Mouse (Mus musculus) c-Kit-positive CD71-negative TER-119-negative erythroid progenitor cells, embryonic 14.5 days (primary cell): Measurements from ENCODE around the gene Rab1b.
A peak's percentile ranks its signal among the peaks of the same experiment; 100 is the strongest.
"Not testable (repeated sequence)": the region's sequence is repeated elsewhere in the genome, so short reads cannot be mapped to it uniquely, and the experiment has no call there.

Experiments used
- DNase-seq: peaks from one replicate; pipeline ENCODE4 v3.0.0-alpha.2; 2013; ENCODE audit warnings: low read depth

Rab1b gene

DNA sequence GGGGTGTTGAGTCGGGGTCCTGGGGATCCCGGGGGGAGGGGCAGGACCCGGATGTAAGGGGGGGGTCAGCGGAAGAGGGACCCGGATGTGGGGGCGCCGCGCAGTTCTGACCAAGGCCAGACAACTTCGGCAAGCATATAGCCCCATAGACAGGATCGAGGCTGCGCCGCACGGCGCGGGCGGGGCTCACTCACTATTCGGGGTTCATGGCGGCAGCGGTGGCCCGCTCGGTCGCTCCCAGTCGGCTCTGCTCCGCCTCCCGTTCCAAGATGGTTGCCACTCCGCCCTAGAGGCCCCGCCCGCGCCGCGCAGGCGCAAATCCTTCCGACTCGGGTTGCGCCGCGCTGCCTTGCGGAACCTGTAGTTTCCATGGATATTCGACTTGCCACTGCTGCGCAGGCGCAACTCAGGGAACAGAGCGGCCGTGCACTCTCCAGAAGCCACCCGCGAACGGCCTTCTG, at the start of gene Rab1b:
Gene Rab1b, minus strand, starts transcription at position 342 of the 461 bp plus-strand sequence.
- DNase-seq: peak; percentile 96

DNA sequence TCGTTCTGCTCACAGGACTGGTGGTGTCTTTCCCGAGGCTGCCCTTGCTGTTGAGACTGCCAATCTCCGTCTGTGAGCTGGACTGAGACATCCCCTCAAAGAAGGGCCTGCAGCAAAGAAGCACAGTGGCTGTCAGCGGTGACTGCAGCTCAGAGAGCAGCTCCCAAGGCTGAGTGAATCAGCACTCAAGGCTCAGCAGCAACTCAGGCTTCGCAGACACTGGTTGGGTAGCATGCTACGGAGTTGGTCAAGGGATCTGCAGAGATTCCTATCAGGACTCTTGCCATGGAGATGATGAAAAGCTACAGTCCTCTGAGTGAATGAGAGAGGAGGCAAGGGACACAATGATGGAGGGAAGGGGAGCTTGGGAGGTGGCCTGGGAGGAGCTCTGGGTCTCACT, 45.4 kb upstream of the Rab1b start:
- no peak for DNase-seq

- DNase-seq: no peak
Measured at GRCm38 (mm10) chr19:5151741-5152140, 44.9 kb upstream of the Rab1b start.

GRCm38 (mm10) chr19:5151331-5151730, 44.5 kb upstream of the Rab1b start:
- DNase-seq: peak; percentile 62

DNA sequence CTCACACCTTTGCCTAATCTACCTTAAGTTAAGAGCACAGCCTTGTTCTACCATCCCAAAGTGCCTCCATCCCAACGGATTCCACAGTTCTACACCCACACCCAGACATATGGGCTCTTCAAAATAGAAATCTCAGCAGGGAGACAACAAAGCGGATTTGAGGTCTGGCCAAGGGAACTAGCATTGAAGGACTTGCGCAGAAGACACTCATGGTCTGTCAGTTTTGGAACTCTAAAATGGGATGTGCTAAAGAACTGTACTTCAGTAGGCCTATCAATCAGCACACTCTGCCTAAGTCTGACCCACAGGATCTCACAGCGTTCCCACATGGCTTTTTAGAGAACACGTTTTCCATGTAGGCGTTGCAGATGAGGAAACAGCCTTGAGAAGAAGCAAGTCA, 43.5 kb upstream of the Rab1b start:
- DNase-seq: no peak

DNA sequence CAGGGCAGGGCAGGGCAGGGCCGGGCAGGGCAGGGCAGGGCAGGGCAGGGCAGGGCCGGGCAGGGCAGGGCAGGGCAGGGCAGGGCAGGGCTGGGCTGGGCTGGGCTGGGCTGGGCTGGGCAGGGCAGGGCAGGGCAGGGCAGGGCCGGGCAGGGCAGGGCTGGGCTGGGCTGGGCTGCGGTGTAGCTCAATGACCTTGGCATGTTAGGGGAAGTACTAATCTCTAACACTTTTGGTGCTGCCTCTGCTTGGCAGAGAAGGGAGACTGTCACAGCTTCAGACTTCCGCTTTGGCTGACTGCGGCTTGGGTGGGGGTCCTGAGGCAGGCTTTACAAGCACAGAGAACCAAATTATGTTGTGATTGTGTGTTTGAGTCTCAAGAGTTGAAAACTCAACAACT, 42.2 kb upstream of the Rab1b start:
- DNase-seq: not testable (repeated sequence)

DNA sequence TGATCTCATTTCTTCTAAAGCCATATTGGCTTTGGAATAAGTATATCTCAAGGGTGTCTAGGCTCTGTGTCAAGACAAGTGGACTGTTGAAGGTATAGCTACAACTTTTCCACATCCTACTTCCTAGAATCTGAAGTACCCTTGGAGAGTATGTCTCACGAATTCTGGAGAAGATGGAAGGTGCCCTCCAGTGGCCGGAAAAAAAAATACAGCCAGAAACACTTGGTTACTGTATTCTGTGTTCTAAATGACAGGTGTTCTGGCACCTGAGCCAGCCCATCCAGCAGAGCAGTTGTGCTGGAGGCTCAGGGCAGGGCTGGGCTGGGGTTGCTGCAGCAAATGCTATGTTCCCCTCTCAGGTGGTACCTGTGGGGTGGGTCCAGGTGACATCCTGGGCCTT, 32.8 kb upstream of the Rab1b start:
- DNase-seq: peak; percentile 43

- no peak for DNase-seq
Measured at GRCm38 (mm10) chr19:5131237-5131636, 24.4 kb upstream of the Rab1b start.

DNA sequence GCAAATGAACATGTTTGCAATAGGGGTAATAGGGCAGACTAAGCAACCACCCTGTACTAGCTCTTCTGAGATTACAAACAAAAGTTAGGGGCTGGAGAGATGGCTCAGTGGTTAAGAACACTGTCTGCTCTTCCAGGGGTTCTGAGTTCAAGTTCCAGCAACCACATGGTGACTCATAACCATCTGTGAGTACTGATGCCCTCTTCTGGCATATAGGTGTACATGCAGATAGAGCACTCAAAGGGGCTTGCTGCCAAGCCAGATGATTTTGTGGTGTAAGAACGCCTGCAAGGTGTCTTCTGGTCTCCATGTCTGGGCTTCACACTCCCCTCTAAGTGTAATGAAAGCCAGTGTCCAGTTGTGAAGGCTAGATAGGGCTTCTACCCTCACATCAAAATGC, 22.9 kb upstream of the Rab1b start:
- DNase-seq: no peak

DNA sequence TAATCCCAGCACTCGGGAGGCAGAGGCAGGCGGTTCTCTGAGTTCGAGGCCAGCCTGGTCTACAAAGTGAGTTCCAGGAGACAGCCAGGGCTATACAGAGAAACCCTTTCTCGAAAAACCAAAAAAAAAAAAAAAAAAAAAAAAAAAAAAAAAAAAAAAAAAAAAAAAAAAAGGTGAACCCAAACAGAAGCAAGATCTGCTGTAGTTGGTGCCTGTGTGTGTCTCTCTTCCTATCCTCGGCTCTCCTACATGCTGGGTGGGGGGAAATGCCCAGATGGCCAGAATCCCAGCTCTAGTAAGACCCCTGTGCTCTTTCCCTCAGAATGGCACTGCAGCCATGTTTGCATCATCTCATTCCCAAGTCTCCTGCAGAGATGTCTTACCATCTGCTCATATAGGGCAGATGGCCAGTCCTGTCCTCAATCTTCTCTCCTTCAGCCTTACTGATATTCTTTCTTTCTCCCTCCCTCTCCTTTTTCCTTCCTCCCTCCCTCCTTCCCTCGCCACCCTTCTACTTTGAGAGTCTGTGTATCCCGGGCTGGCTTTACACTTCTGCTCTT, 17.3 kb upstream of the Rab1b start:
- DNase-seq: no peak

DNA sequence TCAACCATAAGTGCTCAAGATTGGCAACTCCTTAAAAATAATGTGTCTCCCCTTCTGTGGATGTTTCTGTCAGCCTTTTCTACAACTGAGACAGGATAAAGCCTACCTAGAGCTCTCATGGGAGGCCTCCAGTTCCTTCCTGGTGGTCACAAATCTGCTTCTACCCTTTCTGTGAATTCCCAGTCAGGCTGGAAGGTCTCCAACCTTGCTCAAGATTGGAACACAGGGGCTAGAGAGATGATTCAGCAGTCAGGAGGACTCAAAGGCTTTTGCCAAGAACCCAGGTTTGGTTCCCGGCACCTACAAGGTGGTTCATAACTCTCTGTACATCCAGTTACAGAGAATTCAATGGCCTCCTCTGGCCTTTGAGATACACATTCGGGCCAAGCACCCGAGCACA, 16.4 kb upstream of the Rab1b start:
- no peak for DNase-seq

GRCm38 (mm10) chr19:5122492-5122891, 15.6 kb upstream of the Rab1b start:
- DNase-seq: no peak

GRCm38 (mm10) chr19:5118384-5118698, 11.5 kb upstream of the Rab1b start, which contains the start of gene Klc2:
Gene Klc2, minus strand, starts transcription at chr19:5118560.
- DNase-seq: no peak

GRCm38 (mm10) chr19:5117494-5118383, 10.9 kb upstream of the Rab1b start:
- DNase-seq: peak; percentile 74

GRCm38 (mm10) chr19:5113783-5114182, 6.9 kb upstream of the Rab1b start:
- no peak for DNase-seq

DNA sequence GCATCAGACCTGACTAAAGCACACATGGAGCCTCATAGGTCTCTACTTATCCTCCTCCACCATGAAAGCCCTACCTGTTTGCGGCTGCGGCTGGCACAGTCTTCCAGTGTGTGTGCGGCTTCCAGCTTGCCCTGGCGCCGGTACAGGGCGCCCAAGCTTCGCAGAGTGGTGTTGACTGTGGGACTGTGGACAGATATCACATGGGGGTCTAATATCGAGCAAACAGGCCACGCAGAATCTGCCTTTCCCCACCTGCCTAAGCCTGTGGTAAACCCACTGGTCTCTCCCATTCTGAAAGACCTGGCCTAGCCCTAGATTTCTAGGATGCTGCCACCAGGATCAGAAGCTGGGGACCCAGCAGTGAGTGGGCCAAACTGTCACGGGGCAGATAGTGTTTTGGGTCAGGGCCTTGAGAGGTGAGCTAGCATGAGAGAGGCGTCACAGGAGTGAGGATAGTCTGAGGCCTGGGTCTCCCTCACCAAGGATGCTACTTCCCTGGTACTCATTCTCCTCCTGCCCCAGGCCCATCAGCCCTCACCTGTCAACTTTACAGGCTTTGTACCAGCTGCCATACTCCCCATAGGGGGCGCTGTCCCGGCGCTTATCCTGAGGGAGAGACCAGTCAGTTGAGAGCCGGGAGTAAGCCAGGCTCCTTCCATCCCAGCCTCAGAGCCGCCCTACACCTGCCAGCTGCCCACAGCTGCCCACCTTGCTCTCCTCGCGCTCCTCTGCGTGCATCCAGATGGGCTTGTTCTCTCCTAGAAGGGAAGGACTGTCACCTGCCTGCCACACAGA, 3.0 kb upstream of the Rab1b start:
- no peak for DNase-seq

DNA sequence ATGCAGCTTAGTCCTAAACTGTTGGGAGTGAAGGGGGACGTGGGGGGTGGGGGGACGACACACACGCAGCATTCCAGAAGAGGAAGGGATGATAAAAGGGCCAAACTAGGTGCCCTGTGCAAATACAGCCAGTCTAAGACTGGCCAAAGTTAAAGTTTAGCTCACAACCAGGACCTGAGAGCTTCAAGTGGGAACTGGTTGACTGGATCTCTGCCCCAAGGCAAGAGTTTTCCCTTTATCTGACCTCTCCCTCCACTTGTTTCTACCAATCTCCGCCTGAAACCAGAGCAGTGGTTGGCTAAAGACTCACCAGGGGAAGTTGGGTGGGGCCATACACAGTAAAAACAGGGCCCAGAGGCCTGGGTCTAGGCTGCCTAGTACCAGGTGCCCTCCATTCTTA, 1.8 kb upstream of the Rab1b start:
- DNase-seq: no peak

DNA sequence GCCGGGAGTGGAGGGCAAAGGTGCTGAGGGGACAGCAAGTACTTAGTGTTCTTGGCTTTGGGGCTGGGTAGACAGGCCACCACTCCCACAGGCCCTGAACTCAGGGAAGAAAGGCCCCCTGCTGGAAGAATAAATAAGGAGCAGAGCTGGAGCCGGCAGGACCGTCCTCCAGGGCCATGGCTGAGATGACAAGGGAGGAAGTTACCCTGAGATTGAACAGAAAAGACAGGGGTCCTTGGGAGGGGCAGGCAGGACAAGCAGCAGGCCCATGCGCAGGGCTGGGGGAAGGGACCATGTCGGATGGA, 1.4 kb upstream of the Rab1b start:
- no peak for DNase-seq

DNA sequence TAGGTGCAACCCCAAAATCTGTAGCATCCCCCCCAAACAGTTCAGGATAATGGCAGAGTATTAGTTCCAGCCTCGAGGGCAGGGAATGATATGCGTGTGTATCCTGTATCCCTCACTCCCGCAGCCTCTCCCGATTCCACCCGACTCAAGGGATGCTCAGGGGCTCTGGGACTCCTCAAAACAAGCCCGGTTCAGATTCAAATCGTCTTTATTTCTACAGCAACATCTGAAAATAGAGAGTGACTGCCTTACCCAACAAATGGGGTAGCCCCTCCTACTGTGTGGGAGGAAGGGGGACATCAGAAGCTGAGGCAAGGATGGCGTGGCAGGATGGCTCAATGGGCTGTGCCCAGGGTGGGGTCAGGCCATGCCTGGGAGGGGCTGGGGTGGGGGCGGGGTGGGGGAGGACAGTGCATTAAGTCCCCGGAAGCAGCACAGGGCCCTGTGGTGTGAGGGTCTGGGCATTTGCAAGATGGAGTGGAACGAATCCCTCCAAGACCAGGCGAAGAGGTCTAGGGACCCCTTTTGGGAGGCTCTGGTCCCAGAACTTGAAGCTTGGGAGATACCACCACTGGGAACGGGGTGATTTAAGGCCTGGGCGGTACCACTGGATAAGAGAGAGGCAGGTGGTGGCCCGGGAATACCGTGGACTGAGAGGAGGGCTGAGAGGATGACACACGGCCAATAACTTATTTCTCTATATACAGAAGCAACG, 841 bp upstream of the Rab1b start:
- DNase-seq: no peak

- DNase-seq: no peak
Measured at GRCm38 (mm10) chr19:5106074-5106473, 798 bp downstream of the Rab1b start.

GRCm38 (mm10) chr19:5098363-5099143, 8.3 kb downstream of the Rab1b start, which contains the start of gene Cnih2:
Gene Cnih2, minus strand, starts transcription at chr19:5098521.
- DNase-seq: no peak
